Mouse (Mus musculus) kidney, adult 18-20 months (tissue): Measurements from ENCODE around the gene Syt8.

Experiments used
- DNase-seq: peaks from one replicate; pipeline ENCODE4 v3.0.0; 2021

Gene Syt8

GRCm38 (mm10) chr7:142449038-142449617 is 14.5 kb downstream of the Syt8 start:
- DNase-seq = no peak

GRCm38 (mm10) chr7:142454706-142455105 is 20.1 kb downstream of the Syt8 start:
- no peak for DNase-seq

DNA sequence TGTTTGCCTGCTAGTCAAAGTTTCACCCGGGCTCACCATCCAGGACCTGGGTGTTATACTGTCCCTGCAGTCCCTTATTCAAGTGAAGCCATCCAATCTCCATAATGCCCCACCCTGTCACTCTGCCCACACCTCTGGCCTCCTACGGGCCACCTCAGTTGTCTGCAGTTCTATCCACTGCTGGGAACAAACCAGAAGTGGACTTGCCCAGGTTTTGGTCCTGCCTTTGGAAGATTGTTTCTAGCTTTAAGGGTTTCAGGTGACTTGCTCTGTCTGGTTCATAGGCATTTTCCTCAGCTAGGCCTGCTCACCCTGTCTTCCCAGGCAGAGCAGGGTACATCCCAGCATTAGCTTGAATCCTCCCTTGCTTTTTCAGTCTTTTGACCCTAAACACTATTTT is 20.6 kb downstream of the Syt8 start:
- DNase-seq = no peak

DNA sequence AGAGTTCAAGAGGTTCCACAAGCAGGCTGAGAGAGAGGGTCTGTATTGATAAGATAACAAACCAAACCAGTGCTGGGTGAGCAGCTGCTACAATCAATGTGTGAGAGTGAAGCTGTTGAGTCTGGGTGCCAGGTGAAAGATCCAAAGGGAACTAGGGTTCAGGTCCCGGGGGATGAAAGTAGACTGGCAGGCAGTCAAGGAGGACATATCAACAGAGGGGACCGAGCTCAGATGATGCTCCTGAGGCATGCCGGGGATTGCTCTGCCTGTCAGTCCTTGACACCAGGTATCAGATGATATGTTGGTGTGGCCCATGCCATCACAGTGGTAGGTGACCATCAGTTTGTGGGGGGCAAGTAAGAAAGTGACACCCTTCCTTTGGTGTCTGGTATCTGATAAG is 22.2 kb downstream of the Syt8 start:
- no peak for DNase-seq

- DNase-seq = no peak
These were observed 22.7 kb downstream of the Syt8 start for GRCm38 (mm10) chr7:142457227-142457811.

GRCm38 (mm10) chr7:142458026-142458425 is 23.4 kb downstream of the Syt8 start:
- no peak for DNase-seq

DNA sequence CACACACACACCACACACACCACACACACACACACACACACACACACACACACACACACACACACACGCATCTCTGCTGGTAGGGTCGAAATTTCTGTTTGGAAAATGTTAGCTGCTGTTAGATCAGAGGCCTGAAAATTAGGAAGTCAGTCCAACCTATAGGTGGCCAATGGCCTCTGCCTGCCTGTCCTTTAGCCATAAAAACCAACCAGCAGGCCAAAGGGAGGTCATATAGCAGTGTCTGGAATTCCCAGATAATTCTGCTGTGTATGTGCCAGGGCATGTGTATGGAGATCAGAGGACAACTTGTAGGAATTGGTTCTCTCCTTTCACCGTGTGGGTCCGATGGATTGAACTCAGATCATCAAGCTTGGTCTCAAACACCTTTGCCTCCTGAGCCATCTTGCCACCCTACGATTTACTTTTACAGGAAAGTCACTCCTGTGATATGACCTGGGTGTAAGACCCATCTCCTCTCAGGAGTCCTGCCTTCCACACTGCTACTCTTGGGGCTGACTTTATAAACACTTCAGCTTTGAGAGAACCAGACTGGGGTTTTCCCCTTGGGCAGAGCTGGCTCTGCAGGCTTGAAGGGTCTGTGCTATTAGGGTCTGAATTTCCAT is 24.1 kb downstream of the Syt8 start:
- DNase-seq = no peak

GRCm38 (mm10) chr7:142459299-142459691 is 24.6 kb downstream of the Syt8 start:
- DNase-seq = no peak

GRCm38 (mm10) chr7:142460636-142461077 is 26.0 kb downstream of the Syt8 start, which contains the start of gene Lsp1:
Lsp1 (plus strand) TSS chr7:142460809.
- DNase-seq = no peak

DNA sequence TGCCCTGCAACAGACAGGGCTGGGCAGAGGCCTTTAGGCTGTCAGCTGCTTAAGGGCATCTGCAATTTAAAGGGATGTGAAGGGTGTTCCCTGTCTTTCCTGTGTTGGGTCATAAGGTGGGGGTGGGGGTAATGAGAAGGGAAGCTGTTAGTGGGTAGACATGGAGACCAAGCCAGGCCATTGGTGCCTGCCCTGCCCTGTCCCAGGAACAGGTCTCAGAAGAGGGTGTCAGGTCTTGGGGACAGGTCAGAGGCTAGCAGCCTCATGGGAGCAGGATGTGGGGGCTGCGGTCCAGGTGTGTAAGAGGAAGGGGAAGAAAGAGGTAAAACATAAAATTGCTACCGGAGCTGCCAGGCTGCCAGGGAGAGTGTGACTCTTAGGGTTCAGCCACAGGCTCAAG is 26.8 kb downstream of the Syt8 start:
- DNase-seq = no peak

- no peak for DNase-seq
These were observed 27.5 kb downstream of the Syt8 start for GRCm38 (mm10) chr7:142462190-142462589.

DNA sequence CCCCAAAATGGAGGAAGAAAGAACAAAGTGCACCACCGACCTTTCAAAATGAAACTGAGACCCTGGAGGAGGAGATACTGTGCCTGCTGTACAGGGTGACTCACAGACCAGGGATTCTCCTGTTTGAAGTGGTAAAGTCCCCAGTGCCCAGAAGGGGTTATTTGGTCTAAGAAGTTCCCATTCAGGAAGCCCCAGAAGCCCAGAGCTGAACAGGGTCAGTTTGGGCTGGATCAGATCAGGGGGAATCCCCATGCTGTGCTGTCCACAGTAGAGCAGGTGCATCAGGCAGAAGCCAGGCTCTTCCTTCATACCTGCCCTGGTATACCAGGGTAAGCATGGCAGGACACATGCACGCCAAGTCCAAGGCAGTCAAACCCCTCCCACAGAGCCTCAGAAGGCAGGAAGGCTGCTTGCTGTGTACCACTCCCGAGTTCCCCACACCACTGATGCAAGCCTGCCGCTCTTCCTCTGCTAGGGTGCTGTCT is 28.0 kb downstream of the Syt8 start:
- no peak for DNase-seq

GRCm38 (mm10) chr7:142470171-142470691 is 35.6 kb downstream of the Syt8 start:
- no peak for DNase-seq

GRCm38 (mm10) chr7:142470808-142471413 is 36.3 kb downstream of the Syt8 start:
- no peak for DNase-seq

- no peak for DNase-seq
These were observed 36.8 kb downstream of the Syt8 start for GRCm38 (mm10) chr7:142471414-142471861.

- no peak for DNase-seq
These were observed 37.4 kb downstream of the Syt8 start for GRCm38 (mm10) chr7:142471884-142472570.

DNA sequence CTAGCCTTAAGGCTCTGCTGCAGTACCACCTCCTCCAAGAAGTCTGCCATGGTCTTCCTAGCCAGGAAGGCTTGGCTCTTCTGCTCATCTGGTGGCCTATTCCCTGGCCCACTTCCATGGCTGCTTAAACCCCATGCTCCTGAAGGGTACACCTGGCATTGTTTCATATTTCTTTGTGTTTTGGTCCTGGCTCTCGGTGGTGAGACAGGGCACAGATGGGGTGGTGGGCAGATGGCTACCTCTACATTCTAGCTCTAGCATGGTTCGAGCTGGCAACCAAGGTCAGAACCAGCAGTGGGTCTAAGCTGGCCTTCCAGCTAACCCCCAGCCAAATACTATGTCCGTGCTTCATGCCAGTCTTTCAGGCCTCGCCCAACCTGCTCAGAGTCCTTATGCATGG is 38.3 kb downstream of the Syt8 start:
- DNase-seq = no peak

- no peak for DNase-seq
These were observed 38.8 kb downstream of the Syt8 start for GRCm38 (mm10) chr7:142473476-142473875.

- DNase-seq = no peak
These were observed 40.1 kb downstream of the Syt8 start for GRCm38 (mm10) chr7:142474799-142475198.

DNA sequence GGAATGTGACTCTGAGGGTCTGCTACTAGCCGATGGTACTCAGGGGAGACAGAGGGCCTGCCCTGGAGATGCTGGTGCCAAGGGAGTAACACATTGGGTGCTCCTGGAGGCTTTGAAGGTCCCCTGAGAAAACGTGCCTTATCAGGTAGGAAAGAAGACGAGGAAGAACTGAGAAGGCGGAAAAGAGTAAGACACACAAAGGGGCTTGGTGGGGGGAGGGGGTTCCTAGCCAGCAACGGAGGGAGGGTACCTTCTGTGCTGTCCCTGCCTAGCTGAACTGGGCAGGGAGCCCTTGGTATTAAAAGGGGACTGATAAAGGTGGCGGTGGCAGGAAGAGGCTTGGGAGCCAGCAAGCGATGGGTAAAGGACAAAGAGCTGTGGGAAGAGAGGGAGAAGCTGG is 41.0 kb downstream of the Syt8 start:
- no peak for DNase-seq

DNA sequence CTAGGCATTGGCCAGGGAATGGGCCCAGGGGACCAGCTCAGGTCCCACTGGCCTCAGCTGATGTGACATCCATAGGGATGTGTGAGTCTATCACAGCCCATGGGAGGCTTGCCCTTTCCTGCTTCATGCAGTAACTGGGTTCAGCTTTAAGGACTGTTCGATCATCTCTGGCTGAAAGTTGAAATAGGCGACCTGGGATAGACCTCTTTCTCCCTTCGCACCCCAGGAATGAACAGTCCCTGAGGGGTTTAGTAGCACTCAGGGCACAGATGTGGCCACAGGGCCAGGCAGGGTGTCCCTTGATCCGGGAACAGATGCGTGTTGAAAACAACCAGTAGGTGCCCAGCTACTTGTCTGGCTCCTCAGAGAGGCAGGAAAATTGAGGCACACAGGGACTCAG is 41.6 kb downstream of the Syt8 start:
- DNase-seq = no peak

DNA sequence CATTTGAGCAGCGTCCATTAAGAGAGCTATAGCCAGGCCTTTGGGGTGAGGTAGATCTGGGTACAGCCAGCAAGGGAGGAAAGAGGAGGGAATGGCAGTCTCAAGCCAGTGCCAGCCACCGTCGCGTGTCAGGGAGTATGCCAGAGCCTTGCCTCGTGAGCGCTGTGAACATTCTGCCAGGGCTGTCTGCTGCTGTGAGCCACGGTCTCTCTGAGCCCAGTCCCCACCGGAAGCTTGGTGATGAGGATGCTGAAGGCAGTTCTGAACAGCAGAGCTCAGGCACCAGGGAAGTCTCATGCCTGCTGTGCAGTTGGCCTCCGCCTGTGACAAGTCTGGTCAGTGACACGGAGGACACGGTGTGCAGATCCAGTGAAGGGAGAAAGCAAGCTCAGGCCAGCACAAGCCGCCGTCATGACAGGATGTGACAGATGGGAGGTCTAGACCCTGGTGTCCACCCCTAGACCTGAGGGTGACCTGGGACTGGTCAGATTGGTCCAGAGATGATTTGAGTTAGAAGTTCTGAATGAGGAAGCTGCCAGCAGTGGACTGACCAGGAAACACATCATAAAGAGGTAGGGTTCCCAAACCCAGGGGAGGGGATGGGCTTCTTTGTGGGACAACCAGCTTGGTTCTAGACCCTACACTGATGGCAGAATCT is 42.3 kb downstream of the Syt8 start:
- DNase-seq = no peak
